Mouse (Mus musculus) megakaryocyte progenitor cell, adult 5-6 weeks (primary cell): ENCODE results near the gene Olfr883. TPM values are rescaled to one million over a fixed set of nuclear protein-coding genes. Genes with fewer than 3 reads are reported as not detected.

Experiments
- ATAC-seq: replicated peaks from 2 replicates; pipeline ENCODE4 v1.8.0; 2016; ENCODE audit warnings: mild to moderate bottlenecking, moderate TSS enrichment, inconsistent platforms; ENCODE audit not compliant: poor library complexity
- total RNA-seq, 2 experiments: library from RNA; stranded (forward) in 1 of 2; stranded (reverse) in 1 of 2; fragments of 157-497, 149-512 nt in 1 of 2; fragments of 200-1000 nt in 1 of 2; gene quantifications; 2 replicates each; pipeline versions ENCODE4 v1.2.3 to v1.2.4; 2015 to 2017

The Olfr883 gene
- total RNA-seq (2015), result not detected in 2 replicates
- total RNA-seq (2017), result not detected in 2 replicates

DNA sequence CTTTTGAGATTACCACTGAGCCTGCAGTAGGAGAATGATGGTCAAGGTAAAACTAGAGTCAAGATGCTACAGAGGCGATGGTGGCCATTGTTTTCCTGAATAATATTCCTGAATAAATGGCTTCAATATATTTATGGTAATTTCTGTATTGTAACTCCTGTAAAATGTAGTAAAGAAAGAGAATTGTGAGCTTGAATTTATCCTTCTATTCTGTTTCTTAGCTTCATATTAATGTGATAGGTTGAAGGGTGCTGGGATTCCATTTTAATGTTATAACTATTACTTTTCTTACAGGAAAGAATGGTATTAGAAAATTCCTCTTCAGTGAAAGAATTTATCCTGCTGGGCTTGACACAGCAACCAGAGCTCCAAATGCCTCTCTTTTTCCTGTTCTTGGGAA, at the start of gene Olfr883:
Gene Olfr883 (plus strand): TSS at position 301 of the 400 bp plus-strand sequence.
- ATAC-seq, result no peak

- no peak for ATAC-seq
Observed at GRCm38 (mm10) chr9:37991525-37991924, 34.1 kb upstream of the Olfr883 start, which contains the start of gene Olfr881. Gene Olfr881 (plus strand): TSS chr9:37991825.

DNA sequence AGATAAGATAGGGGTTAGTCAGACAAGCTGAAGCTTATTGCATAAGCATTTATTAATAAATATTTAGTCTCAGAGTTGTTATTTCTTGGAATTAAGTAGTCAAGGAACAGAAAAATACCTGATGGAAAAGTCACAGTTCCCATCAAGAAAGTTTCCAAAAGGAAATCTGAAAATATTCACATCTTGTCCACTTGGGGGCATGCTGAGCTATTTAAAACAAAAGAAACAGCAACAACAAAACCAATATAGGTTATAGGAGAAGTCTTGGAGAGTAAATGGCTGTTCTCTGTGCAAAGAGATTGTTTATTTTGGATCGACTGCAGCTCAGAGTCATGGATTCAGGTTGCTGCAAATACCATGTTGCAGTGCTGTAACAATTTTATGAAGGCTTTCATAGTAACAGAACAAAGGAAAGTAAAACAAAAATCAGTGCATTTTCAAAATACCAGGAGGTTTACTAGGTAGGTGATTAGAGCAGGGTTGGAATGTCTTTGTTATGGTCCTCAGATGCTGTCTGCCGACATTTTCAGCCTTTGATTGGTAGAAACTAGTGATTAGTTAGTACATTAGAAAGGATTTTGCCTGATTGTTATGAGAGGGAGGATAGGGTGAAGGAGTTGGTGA, 26.9 kb upstream of the Olfr883 start:
- ATAC-seq, result no peak

DNA sequence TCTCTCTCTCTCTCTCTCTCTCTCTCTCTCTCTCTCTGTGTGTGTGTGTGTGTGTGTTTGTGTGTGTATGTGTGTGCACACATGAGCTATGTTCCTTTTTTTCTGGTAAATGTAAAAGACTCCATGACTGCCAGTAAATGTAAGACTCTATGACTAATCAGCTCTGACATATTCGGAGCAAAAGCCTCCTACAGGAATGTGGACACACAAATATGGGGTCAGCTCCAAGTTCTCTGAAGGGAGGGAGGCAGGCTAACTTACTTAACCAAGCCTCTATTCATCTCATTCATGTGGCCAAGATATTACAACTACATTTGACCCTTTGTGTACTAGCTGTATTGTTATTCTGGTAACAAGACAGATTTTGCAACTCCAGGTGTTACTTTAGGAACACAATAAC, 25.6 kb upstream of the Olfr883 start:
- no peak for ATAC-seq

GRCm38 (mm10) chr9:38046255-38046654, 20.6 kb downstream of the Olfr883 start, which contains the start of gene Olfr884:
Gene Olfr884 (plus strand): TSS chr9:38046555.
- no peak for ATAC-seq

- ATAC-seq, result no peak
Observed at GRCm38 (mm10) chr9:38061022-38061421, 35.4 kb downstream of the Olfr883 start, which contains the start of gene Olfr885. Gene Olfr885 (plus strand): TSS chr9:38061322.

Other genes with a start within 250 kb of the Olfr883 start
- gene Olfr876, start 222.8 kb upstream of the Olfr883 start, total RNA-seq (2015), result not detected in 2 replicates
- gene Olfr876, start 222.8 kb upstream of the Olfr883 start, total RNA-seq (2017), result not detected in 2 replicates
- not detected in 2 replicates for gene Olfr877, start 171.5 kb upstream of the Olfr883 start, total RNA-seq (2015)
- gene Olfr877, start 171.5 kb upstream of the Olfr883 start, total RNA-seq (2017), result not detected in 2 replicates
- gene Olfr145, start 129.1 kb upstream of the Olfr883 start, total RNA-seq (2015), result not detected in 2 replicates
- not detected in 2 replicates for gene Olfr145, start 129.1 kb upstream of the Olfr883 start, total RNA-seq (2017)
- gene Olfr878, start 108.0 kb upstream of the Olfr883 start, total RNA-seq (2015), result not detected in 2 replicates
- gene Olfr878, start 108.0 kb upstream of the Olfr883 start, total RNA-seq (2017), result not detected in 2 replicates
- not detected in 2 replicates for gene Olfr881, start 34.0 kb upstream of the Olfr883 start, total RNA-seq (2015)
- not detected in 2 replicates for gene Olfr881, start 34.0 kb upstream of the Olfr883 start, total RNA-seq (2017)
- gene Olfr884, start 20.7 kb downstream of the Olfr883 start, total RNA-seq (2015), result not detected in 2 replicates
- gene Olfr884, start 20.7 kb downstream of the Olfr883 start, total RNA-seq (2017), result not detected in 2 replicates
- gene Olfr885, start 35.5 kb downstream of the Olfr883 start, total RNA-seq (2015), result not detected in 2 replicates
- not detected in 2 replicates for gene Olfr885, start 35.5 kb downstream of the Olfr883 start, total RNA-seq (2017)
- gene Olfr887, start 58.3 kb downstream of the Olfr883 start, total RNA-seq (2015), result not detected in 2 replicates
- not detected in 2 replicates for gene Olfr887, start 58.3 kb downstream of the Olfr883 start, total RNA-seq (2017)
- gene Olfr888, start 82.3 kb downstream of the Olfr883 start, total RNA-seq (2015), result not detected in 2 replicates
- not detected in 2 replicates for gene Olfr888, start 82.3 kb downstream of the Olfr883 start, total RNA-seq (2017)
- 0.05 and 0.12 TPM in 2 replicates for gene Olfr889, start 89.4 kb downstream of the Olfr883 start, total RNA-seq (2015)
- gene Olfr889, start 89.4 kb downstream of the Olfr883 start, total RNA-seq (2017), result not detected in 2 replicates
- not detected in 2 replicates for gene Olfr890, start 116.7 kb downstream of the Olfr883 start, total RNA-seq (2015)
- not detected in 2 replicates for gene Olfr890, start 116.7 kb downstream of the Olfr883 start, total RNA-seq (2017)
- not detected in 2 replicates for gene Olfr891, start 155.0 kb downstream of the Olfr883 start, total RNA-seq (2015)
- not detected in 2 replicates for gene Olfr891, start 155.0 kb downstream of the Olfr883 start, total RNA-seq (2017)
- gene Olfr893, start 182.6 kb downstream of the Olfr883 start, total RNA-seq (2015), result not detected in 2 replicates
- gene Olfr893, start 182.6 kb downstream of the Olfr883 start, total RNA-seq (2017), result not detected in 2 replicates
- not detected in 2 replicates for gene Olfr894, start 192.2 kb downstream of the Olfr883 start, total RNA-seq (2015)
- gene Olfr894, start 192.2 kb downstream of the Olfr883 start, total RNA-seq (2017), result not detected in 2 replicates
- not detected in 2 replicates for gene Olfr143, start 227.0 kb downstream of the Olfr883 start, total RNA-seq (2015)
- not detected in 2 replicates for gene Olfr143, start 227.0 kb downstream of the Olfr883 start, total RNA-seq (2017)
- not detected in 2 replicates for gene Olfr895, start 242.0 kb downstream of the Olfr883 start, total RNA-seq (2015)
- not detected in 2 replicates for gene Olfr895, start 242.0 kb downstream of the Olfr883 start, total RNA-seq (2017)